Mouse (Mus musculus) cerebellum, adult 9-10 months (tissue): ENCODE results near the gene Hoxd12.

Source experiments
- DNase-seq: peaks from one replicate; pipeline ENCODE4 v3.0.0; 2022

Hoxd12 gene

DNA sequence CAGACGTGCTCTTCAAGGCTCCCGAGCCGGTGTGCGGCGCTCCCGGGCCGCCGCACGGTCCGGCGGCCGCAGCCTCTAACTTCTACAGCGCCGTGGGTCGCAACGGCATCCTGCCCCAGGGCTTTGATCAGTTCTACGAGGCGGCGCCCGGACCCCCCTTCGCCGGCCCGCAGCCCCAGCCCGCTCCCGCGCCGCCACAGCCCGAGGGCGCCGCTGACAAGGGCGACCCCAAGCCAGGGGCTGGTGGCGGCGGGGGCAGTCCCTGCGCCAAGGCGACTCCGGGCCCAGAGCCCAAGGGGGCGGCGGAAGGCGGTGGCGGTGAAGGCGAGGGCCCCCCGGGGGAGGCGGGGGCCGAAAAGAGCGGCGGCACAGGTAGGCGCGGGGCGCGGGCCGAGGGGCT lies 8.0 kb downstream of the Hoxd12 start:
- DNase-seq: no peak

DNA sequence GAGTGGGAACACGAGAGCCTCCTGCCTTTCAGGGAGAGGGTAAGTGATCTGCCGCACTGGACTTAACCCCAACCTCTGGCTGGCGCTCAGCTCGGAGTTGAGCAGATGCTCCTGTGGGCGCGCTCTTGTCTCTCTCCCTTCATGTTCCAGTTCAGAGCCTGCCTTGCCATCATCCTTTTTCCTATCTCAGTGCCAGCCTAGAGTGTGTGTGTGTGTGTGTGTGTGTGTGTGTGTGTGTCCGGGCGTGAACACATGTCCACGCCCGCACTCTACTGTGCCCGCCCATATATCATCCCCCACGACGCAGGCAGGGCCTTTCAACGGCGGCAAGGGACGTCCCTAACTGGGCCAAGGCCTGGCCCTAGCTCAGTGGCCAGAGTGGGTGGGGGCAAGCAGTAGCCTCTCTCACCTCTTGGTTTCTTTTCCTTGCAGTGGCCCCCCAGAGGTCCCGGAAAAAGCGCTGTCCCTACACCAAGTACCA lies 8.7 kb downstream of the Hoxd12 start:
- no peak for DNase-seq

DNA sequence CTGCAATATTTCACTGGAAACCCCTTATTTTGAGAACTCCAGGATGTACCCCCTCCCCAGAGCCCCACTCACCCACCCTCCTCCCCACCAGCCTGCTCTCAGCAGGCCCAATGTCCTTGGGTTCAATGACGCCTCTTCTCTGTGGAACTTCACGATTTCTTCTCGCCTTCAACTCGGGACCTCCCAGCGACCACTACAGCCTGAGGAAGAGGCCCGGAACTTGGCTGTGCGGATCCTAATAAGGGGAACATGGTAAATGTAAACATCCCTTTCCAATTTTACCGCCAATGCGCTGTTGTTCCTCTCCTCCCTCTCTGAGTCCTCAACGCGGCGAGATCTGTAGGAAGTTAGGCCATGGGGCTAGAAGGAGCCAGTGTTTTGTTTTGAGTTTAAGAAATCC lies 9.3 kb downstream of the Hoxd12 start:
- no peak for DNase-seq

DNA sequence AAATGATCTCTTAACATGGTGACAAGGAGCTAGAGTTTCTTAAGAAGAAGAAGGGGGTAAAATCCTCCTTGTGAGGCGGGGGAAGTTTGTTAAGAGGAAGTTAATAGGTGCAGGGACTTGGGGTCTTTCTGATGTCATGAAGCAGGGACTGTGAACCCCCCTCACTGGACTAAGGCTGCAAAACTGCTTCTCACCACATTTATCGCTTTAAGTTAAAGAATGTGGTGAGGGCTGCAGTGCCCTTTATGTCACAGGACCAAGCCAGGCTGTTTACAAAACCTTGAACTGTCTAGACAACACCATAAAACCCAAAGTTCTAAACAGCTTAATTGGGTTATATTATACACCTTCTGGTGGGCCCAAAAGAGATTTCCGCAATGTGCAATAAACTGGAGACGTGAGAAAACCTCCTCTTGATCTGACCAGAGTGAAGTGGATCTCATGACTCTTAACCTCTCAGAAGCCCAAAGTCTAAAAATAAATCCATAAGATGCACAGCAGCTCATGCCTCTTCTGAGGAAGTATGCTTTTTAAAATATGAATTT lies 10.3 kb downstream of the Hoxd12 start:
- no peak for DNase-seq

DNA sequence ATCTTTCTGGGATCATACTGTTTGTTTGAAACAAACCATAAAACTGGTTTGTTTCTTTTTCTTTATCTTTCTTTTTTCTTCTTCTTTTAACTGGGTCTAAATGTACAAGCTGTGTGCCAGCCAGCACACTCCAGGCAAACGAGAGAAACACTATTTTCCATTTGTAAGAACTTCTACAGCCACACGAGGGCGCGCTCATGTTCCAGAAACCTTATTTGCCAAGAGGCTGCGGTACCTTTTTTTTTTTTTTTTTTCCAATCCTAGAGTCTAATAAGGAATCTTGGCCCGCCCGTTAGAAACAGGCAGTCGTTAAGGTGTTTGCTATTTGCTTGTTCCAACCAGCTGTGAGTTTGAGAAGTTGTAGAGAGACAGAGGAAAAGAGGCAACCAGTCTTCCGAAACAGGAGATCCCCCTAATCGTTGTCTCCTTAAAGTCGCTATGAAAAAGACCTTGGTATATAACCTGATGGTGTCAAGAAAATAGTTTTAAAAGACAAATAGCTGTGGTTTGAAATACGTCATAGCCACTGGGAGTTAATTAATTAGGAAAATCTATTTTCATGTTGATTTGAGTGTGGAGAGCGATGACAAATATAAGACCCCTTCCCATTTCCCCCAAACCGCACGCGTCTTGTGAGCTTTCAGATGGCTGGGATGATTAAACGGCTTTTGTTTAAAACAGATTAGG lies 11.6 kb downstream of the Hoxd12 start:
- no peak for DNase-seq

DNA sequence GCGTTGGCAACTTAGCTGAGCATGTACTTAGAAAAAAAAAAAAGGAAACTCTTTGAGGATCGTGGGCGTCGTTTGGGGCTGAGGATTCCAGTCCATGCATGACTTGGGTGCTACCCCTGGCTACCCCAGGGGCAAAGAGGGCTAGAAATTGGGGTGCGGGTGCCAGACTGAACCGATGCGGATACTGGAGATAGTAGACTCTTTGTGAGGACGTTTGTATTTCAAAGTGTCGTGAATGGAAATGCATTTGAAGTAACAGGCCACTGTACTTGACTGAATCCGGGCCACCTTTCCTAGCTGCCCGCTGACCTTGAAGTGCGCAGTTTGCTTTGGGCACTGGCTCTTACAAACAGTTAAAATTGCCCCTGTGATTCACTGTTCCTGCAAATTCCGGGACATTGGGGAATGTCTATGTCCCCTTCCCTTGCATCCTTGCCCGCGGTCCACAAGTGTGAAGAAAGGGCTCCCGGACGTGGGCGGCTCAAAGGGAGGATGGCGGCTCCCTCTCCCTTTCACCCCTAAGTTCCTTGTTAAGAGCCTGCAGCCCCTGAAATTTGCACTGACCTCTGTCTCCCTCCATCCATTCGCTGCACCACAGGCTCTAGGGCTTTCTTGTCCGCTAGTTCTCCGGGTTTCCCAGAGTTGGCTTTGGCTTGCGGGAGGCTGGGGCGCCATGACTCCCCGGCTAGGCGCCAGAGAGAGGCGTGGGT lies 12.3 kb downstream of the Hoxd12 start:
- DNase-seq: no peak

DNA sequence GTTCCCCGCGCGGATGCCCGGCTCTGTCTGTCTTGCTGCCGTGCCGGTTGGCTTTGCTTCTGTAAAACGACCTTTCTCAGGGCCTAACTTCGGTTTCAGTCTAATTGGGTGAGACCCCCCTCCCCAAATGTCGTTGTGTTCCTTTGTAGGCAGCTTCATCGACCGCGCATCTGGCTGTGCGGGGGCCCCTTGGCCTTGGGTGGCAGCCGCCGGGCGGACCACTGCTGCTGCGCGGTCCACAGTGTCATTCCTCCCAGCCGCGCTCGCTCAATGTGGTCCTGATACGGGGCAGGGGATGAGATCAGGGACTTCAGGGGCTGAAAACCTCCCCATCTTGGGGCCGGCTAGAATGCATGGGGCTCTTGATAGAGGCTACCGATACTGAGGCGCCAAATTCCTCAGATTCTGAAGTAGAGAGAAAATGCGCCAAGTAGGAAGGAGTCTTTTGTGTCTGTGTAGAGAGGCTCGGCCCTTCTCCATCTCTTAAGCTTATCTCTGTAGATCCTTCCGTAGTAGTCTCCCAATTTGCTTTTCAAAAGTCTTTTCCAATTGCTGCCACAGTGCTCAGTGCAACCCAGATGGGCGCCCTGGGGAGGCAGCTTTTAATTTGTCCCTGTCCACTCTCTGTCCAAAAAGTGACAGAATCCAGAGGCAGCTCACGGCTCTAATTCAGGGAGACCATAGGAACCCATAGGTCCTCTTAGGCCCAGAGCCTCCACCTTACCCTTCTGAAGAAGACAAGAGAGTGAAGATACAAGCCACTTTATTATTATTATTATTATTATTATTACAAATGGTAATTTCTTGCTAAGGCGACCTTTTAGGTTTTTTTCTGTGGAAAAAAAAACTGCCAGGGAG lies 13.1 kb downstream of the Hoxd12 start:
- no peak for DNase-seq

DNA sequence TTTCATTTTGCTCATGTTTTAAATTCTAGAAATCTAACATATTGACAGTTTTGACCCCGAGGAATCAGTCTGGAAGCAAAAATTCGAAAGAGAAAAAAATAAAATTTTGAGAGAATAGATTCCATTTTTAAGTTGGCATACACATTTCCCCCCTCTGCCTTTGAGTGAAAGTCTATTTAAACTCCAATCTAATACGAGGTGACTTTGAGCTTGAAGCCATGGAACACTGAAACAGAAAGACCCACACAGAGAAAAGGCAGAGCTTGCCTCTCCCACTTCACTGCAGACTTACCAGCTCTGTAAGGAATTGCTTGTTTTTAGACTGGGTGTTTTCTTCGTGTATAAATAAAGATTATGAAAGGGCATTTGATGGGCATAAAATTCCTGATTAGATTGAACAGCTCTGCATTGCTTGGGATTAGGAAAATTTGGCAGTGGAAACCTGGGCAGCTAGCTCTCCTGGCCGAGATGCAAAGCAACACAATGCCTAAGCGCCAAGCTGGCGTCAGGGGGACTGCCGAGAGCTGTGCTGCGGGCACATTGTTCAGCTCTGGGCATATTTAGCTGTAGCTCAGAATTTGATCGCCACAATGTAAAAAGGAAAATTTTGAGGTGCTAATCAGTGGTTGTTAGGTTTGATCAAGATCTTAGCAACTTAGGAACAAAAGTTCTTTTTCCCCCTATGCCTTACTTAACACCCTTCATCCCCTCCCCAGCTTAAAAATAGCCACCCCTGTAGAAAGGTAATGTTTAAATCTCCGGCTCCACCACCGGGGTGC lies 14.2 kb downstream of the Hoxd12 start:
- no peak for DNase-seq

DNA sequence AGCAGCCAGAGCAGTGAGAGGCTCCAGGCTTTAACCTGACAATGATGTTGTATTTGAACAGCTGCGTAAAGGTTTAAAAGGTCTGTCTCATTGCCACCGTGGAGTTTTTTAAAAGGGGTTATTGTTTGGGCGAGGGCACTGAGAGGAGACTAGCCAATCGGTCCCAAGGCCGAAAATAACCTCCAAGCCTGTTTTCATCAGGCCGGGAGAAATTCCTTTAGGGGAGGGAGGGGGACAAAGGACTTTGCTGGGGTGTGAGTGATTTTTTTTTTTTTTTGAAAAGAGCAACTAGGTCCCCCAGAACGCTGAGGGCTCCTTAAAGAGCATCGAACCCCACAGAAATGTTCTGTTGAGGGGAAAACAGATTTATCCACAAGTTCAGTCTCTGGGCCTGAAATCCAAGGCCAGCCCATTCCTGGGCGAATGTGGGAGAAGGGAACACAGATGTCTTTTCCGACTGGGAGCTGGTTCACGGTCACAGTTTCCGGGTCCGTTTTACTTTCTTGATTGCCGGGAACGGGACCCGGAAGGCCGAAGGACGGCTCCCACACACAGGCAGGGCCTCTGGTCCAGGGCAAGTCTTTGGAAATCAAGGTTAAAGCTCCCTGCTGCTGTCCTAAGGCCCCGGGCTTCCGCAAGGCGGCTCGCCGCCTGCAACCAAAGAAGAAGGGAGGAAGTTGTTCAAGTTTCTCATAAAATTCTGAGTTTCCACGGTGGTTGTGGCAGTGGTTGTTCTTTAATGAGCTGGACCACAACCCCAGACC lies 14.9 kb downstream of the Hoxd12 start:
- DNase-seq: no peak

DNA sequence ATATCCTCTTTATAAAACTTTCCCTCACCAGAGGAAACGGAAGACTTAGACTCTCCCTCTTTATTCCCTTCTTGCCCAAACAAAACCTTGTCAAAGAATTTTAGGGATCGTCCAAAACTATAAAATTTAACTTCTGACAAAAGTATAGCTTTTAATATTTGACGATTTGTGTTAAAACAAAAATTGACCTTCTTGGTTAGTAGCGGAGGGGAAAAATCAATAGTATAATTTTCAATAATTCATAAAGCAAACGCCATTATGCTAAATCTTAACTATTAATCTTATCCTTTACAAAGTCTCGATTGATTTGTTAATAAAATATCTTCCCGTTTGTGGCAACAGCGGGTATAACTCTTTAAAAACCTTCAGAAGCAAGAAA lies 15.5 kb downstream of the Hoxd12 start:
- no peak for DNase-seq

DNA sequence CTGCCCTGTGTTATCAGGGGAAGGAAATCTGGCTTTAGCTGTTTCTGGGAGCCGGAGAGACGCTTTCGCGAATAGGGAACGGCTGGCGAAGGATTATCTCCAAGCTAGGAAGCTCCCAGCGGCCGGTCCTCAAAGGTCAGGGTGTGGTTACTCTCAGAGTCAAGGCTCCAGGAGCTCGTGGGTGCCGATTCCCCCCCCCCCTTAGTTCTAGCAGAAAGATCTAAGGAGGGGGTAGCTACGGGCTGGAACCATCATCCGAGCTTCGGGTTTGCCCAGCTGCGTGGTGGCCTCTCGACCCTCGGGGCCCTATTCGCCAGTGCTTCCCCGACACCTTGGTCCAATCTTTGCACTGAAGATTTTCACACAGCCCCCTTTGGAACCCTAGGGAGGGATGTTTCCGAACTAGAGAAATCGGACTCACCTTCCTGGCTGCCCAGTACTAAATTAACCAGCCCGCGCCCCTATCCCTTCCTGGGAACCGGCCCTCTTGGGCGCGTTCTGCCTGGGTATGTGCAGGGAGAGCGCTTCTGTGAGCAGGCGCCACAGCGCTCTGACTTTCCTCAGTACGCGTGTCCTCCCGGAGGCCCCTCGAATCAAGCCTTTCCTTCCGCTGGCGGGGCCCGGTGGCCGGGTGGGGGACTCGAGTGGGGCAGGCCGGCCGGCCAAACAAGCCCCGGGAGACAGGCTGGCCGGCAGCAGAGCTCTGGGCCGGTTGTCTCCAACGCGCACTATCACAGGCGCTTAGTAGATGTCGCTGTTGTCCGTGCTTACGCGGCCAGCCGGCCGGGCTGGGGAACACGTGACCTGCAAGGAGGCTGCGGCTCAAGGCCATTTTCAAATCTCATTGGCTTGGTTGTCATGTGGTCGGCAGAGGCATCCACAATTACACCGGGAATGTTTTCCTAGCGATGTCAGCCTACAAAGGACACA lies 16.5 kb downstream of the Hoxd12 start, which contains the start of gene Hoxd10:
Hoxd10 (plus strand) TSS at position 903 of the 930 bp plus-strand sequence.
- DNase-seq: no peak

DNA sequence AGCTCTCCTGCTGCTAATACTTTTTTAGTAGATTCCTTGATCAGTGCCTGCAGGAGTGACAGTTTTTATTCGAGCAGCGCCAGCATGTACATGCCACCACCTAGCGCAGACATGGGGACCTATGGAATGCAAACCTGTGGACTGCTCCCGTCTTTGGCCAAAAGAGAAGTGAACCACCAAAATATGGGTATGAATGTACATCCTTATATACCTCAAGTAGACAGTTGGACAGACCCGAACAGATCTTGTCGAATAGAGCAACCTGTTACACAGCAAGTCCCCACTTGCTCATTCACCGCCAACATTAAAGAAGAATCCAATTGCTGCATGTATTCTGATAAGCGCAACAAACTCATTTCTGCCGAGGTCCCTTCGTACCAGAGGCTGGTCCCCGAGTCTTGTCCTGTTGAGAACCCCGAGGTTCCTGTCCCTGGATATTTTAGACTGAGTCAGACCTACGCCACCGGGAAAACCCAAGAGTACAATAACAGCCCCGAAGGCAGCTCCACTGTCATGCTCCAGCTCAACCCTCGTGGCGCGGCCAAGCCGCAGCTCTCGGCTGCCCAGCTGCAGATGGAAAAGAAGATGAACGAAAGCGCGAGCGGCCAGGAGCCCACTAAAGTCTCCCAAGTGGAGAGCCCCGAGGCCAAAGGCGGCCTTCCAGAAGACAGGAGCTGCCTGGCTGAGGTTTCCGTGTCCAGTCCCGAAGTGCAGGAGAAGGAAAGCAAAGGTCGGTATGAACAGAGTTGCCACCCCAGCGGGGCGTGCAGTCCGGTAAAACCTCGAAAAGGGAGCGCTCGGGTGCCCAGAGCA lies 17.4 kb downstream of the Hoxd12 start:
- DNase-seq: no peak

DNA sequence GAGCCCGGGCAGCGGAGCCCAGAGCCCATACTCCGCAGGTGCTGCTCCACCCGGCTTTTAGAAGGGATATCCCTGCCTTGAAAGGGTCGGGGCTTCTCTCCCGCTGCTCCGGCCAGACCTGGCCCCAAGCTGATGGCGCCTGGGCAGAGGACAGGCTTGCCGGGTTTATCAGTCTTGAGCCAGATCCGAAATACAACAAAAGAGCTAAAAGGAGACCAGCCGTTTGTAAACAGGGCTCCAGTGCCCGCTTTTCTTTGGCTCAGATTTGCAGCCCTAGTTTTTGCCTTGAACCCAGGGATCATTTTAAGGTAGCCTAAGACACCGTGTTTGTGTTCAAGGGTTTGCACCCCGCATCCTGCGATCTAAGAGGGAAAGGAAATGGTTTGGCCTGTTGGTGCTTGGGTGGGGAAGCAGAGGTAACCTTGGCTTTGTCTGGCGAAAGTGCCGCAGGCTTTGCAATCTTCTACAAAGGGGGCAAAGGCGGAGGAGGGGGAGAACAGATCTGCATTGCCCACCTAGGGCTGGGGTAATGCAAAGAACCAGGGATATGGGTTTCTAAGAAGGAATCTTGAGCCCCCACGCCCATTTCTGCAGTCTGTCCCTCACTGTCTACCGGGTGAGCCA lies 18.1 kb downstream of the Hoxd12 start:
- no peak for DNase-seq

DNA sequence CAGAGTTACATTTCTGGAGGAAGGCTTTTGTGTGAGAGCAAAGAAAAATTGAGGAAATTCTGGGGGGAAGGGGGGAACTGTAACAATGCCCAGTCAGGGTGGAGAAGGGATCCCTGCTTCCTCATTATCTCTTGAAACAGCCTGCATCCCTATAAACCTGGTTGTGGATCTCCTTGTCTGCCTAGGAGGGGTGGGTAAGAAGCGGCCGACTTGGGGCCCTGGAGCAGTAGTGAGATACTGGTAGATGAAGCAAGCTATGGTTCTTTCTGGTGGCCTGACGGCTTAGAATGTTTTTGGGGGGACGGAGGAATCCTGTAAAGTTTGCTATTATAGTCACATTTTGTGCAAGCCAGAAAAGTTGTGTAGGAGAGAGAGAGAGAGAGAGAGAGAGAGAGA lies 18.6 kb downstream of the Hoxd12 start:
- no peak for DNase-seq

DNA sequence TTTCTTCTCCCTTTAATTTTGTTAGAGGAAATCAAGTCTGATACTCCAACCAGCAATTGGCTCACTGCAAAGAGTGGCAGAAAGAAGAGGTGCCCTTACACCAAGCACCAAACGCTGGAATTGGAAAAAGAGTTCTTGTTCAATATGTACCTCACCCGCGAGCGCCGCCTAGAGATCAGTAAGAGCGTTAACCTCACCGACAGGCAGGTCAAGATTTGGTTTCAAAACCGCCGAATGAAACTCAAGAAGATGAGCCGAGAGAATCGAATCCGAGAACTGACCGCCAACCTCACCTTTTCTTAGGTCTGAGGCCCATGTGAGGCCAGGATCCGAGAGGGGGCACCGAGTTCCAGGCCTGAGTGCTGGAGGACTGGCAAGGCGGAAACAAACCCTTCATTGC lies 19.3 kb downstream of the Hoxd12 start:
- no peak for DNase-seq

DNA sequence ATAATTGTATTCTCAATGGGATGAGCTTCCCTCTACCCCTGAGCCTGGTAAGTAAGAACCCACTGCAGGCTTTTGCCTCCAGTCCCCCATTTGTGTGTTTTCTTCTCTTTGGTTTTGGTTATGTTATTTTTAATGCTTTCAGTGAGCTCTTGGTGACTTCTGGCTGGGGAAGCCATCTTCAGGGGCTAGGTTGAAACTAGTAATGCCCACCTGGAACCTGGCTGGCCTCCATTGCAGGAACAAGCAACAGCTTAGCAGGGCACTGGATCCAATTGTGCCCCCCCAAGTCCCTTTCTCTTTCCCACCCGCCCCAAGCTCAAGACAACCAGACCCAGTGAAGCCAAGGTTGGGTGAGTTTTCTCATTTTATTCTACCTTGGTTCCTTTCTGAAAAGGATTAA lies 20.6 kb downstream of the Hoxd12 start:
- no peak for DNase-seq

DNA sequence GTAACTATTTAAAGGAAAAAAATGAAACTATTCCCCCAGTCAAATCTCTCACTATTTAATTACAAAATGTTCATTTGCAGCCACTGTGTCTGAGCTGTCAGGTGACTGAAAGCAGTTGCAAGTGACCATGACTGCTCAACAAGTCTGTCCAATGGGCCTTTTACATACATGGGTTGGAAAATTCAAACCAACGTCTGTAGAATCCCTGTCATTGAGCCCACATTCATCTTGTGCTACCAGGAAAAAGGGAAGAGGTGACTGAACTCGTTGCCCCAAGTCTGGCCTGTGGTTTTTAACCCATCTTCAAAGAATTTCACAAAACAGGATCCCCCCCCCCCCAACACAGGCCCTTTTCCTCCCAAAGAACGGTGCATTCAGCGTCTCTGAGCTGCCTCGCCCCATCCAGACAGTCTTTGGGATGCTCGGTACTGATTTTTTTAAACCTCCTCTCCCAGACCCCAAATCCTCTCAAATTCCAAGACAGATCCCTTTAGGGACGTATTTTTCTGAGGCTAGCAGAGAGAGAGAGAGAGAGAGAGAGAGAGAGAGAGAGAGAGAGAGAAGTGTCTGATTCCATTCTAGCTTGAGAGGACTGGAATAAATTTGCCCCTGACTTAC lies 21.1 kb downstream of the Hoxd12 start:
- no peak for DNase-seq

DNA sequence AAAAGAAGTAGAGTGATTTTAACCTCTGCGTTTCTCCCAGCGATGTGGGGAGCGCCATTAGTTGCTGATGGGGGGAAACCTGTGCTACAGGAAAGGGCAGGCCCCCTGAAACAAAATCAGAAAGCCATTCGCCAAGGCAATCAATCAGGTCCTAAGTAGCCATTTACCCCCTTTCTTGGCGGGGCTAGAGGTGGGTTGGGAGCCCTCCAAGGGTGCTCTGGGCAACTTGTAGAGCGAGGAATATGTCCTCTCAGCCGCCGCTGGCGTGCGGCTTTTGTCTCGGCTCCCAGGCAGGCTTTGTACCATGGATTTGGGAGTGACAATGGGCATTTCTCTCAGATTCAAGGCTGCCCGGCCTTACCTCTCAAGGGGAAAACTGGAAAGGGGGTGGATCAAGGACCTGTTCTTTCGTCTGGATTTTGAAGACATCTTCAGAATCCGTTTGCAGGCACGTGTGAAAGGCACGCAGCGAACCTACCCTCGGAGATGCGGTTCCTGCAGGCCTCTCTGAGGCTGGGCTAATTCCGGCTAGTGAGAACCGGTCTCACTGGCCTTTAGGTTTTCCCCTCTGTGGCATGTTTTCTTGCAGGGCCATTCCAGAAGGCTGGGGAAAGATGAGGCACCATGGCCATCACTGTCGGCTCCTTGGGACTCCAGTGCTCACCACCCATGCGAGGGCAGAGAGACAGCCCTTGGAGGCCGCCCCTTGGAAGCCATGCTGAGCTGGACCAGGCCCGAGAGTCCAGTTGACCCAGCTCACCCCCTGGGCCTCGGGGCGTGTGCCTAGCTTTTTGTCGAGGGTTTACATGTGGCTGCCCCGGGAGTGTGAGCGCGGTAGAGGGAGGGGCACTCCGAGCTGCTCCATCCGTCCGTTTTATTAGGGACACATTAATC lies 21.9 kb downstream of the Hoxd12 start:
- no peak for DNase-seq
